Mouse (Mus musculus): ENCODE data around the gene Krt1. TPM values are rescaled to one million over a fixed set of nuclear protein-coding genes. Genes with fewer than 3 reads are reported as not detected.

Krt1 gene
- polyA plus RNA-seq (2011; ENCODE audit: insufficient read depth, insufficient read length, low replicate concordance, missing spikeins): not detected in 2 replicates

- 74% methylated on average over 6 of the region's 6 CpGs for WGBS
- no peak for TF ChIP-seq POLR2A (IDR thresholded peaks at IDR 0.05; ENCODE audit: borderline replicate concordance, control insufficient read depth, low read depth, low read length)
- no peak for TF ChIP-seq CTCF (IDR thresholded peaks at IDR 0.05; ENCODE audit: control insufficient read depth, insufficient read depth, low read length)
- no peak within 1 kb of the TSS for H3K4me3 ChIP-seq (replicated peaks; ENCODE audit: control insufficient read depth, low read depth, low read length)
- H3K27ac ChIP-seq (ENCODE audit: control insufficient read depth, insufficient read depth, low read depth, low read length, poor library complexity): no peak within 1 kb of the TSS
- H3K4me1 ChIP-seq (ENCODE audit: control insufficient read depth, insufficient read depth, low read length): no peaks in the 10 kb centered on the region
Measured at GRCm38 (mm10) chr15:101850694-101851093, at the start of gene Krt1. Gene Krt1, minus strand, starts transcription at chr15:101850794.

- TF ChIP-seq CTCF (IDR thresholded peaks at IDR 0.05; ENCODE audit: control insufficient read depth, insufficient read depth, low read length): no peak
- no peak for TF ChIP-seq POLR2A (IDR thresholded peaks at IDR 0.05; ENCODE audit: borderline replicate concordance, control insufficient read depth, low read depth, low read length)
- WGBS: 79% methylated on average over 4 of the region's 4 CpGs
- H3K4me1 ChIP-seq (ENCODE audit: control insufficient read depth, insufficient read depth, low read length): no peaks in the 10 kb centered on the region
- H3K4me3 ChIP-seq (replicated peaks; ENCODE audit: control insufficient read depth, low read depth, low read length): no peak overlapping the region
- H3K27ac ChIP-seq (ENCODE audit: control insufficient read depth, insufficient read depth, low read depth, low read length, poor library complexity): no peak overlapping the region
Measured at GRCm38 (mm10) chr15:101895216-101895615, 44.6 kb upstream of the Krt1 start.

- H3K4me1 ChIP-seq (ENCODE audit: control insufficient read depth, insufficient read depth, low read length): no peaks in the 10 kb centered on the region
- H3K4me3 ChIP-seq (replicated peaks; ENCODE audit: control insufficient read depth, low read depth, low read length): no peak within 1 kb of the TSS
- no peak for TF ChIP-seq CTCF (IDR thresholded peaks at IDR 0.05; ENCODE audit: control insufficient read depth, insufficient read depth, low read length)
- no peak for TF ChIP-seq POLR2A (IDR thresholded peaks at IDR 0.05; ENCODE audit: borderline replicate concordance, control insufficient read depth, low read depth, low read length)
- 64% methylated on average over 4 of the region's 4 CpGs for WGBS
- H3K27ac ChIP-seq (ENCODE audit: control insufficient read depth, insufficient read depth, low read depth, low read length, poor library complexity): no peak within 1 kb of the TSS
Measured at GRCm38 (mm10) chr15:101892820-101893219, 42.2 kb upstream of the Krt1 start, which contains the start of gene Krt76. Gene Krt76, minus strand, starts transcription at chr15:101892920.

GRCm38 (mm10) chr15:101879776-101880175, 29.2 kb upstream of the Krt1 start:
- TF ChIP-seq POLR2A (IDR thresholded peaks at IDR 0.05; ENCODE audit: borderline replicate concordance, control insufficient read depth, low read depth, low read length) (no peak), CTCF (IDR thresholded peaks at IDR 0.05; ENCODE audit: control insufficient read depth, insufficient read depth, low read length) (no peak)
- no peak overlapping the region for H3K27ac ChIP-seq (ENCODE audit: control insufficient read depth, insufficient read depth, low read depth, low read length, poor library complexity)
- H3K4me1 ChIP-seq (ENCODE audit: control insufficient read depth, insufficient read depth, low read length): no peaks in the 10 kb centered on the region
- 29% methylated on average over 11 of the region's 11 CpGs for WGBS
- no peak overlapping the region for H3K4me3 ChIP-seq (replicated peaks; ENCODE audit: control insufficient read depth, low read depth, low read length)

GRCm38 (mm10) chr15:101878041-101878440, 27.4 kb upstream of the Krt1 start:
- no peaks in the 10 kb centered on the region for H3K4me1 ChIP-seq (ENCODE audit: control insufficient read depth, insufficient read depth, low read length)
- H3K27ac ChIP-seq (ENCODE audit: control insufficient read depth, insufficient read depth, low read depth, low read length, poor library complexity): no peak overlapping the region
- TF ChIP-seq POLR2A (IDR thresholded peaks at IDR 0.05; ENCODE audit: borderline replicate concordance, control insufficient read depth, low read depth, low read length) (no peak), CTCF (IDR thresholded peaks at IDR 0.05; ENCODE audit: control insufficient read depth, insufficient read depth, low read length) (no peak)
- H3K4me3 ChIP-seq (replicated peaks; ENCODE audit: control insufficient read depth, low read depth, low read length): no peak overlapping the region
- 38% methylated on average over 2 of the region's 2 CpGs for WGBS

DNA sequence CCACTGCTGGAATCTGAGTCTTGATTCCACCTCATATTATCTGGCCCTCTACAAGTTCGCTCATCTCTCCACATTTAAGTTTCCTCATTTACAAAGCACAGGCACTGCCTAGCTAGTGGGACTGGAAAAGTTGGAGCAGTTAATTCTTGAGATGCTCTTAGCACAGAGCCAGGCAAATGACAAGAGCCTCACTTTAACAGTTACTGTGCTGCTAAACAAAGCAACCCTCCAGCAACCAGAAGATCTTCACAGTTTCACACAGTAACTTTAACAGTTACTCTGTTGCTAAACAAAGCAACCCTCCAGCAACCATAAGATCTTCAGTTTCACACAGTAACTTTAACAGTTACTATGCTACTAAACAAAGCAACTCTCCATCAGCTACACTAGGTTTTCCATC, 23.8 kb upstream of the Krt1 start:
- WGBS: 57% methylated on average over 1 of the region's 1 CpGs
- Histone ChIP-seq H3K4me3 (replicated peaks; ENCODE audit: control insufficient read depth, low read depth, low read length) (no peak overlapping the region), H3K4me1 (ENCODE audit: control insufficient read depth, insufficient read depth, low read length) (no peaks in the 10 kb centered on the region), H3K27ac (ENCODE audit: control insufficient read depth, insufficient read depth, low read depth, low read length, poor library complexity) (no peak overlapping the region)
- no peak for TF ChIP-seq CTCF (IDR thresholded peaks at IDR 0.05; ENCODE audit: control insufficient read depth, insufficient read depth, low read length)

DNA sequence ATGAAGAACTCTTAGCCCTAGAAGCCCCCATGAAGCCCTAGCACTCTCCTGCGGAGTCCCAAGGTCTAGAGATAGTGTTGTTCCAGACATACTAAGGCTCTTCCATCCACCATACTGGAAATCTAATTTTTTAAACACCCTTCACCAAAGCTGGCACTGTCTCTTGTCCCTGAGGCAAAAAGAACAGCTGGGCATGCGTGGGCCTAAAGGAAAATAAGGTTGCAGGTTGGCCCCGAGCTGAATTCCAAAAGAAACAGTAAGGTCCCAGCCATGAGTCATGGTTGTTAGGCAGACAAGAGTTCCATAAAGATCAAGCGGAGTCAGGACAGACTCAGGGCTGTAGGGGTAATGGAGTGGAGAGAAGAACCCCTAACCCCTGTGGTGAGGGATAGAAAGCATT, 22.6 kb upstream of the Krt1 start:
- no peak for TF ChIP-seq POLR2A (IDR thresholded peaks at IDR 0.05; ENCODE audit: borderline replicate concordance, control insufficient read depth, low read depth, low read length)
- TF ChIP-seq CTCF (IDR thresholded peaks at IDR 0.05; ENCODE audit: control insufficient read depth, insufficient read depth, low read length): no peak
- 74% methylated on average over 4 of the region's 4 CpGs for WGBS
- no peaks in the 10 kb centered on the region for H3K4me1 ChIP-seq (ENCODE audit: control insufficient read depth, insufficient read depth, low read length)
- H3K4me3 ChIP-seq (replicated peaks; ENCODE audit: control insufficient read depth, low read depth, low read length): no peak overlapping the region
- no peak overlapping the region for H3K27ac ChIP-seq (ENCODE audit: control insufficient read depth, insufficient read depth, low read depth, low read length, poor library complexity)

DNA sequence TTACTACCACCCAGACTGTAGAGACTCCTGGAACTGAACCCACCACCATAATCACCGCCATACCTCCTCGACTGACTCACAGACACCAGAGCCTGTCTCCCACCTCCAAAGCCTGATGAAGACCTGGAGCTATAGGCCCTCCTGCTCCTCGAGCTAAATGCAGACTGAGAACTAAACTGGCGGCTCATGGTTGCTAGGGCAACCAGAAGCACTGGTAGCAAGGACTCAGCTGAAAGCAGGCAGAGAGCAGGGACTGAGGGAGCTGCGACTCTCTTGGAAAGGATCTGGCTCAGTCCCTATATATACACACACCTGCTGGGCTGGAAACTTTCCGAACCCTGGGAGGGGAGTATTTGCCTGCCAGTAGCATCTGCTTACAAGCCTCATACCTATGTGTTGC, 18.8 kb upstream of the Krt1 start, which contains the start of gene Krt77:
Krt77 (minus strand) TSS at position 275 of the 400 bp plus-strand sequence.
- Histone ChIP-seq H3K4me1 (ENCODE audit: control insufficient read depth, insufficient read depth, low read length) (no peaks in the 10 kb centered on the region), H3K27ac (ENCODE audit: control insufficient read depth, insufficient read depth, low read depth, low read length, poor library complexity) (no peak within 1 kb of the TSS), H3K4me3 (replicated peaks; ENCODE audit: control insufficient read depth, low read depth, low read length) (no peak within 1 kb of the TSS)
- WGBS: 40% methylated on average over 6 of the region's 6 CpGs
- no peak for TF ChIP-seq POLR2A (IDR thresholded peaks at IDR 0.05; ENCODE audit: borderline replicate concordance, control insufficient read depth, low read depth, low read length)
- no peak for TF ChIP-seq CTCF (IDR thresholded peaks at IDR 0.05; ENCODE audit: control insufficient read depth, insufficient read depth, low read length)

DNA sequence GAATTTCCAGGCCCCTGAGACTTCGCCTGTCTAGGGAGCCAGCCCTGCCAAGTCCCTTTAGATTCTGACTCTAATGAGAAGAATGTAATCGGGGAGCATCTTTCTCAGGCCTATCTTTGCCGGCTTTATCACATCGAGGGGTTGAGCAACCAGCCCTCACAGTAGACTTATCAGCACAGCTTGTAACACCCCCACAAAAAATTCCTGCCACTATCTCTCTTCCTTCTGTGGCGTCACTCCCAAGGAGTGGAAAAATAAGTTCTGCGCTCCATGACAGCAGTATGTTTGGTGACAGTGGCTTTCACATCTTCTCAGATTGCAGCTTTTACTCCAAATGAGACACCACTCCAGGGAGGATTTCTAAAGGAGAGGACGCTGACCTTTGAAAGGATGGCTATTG, 16.2 kb upstream of the Krt1 start:
- Histone ChIP-seq H3K27ac (ENCODE audit: control insufficient read depth, insufficient read depth, low read depth, low read length, poor library complexity) (no peak overlapping the region), H3K4me1 (ENCODE audit: control insufficient read depth, insufficient read depth, low read length) (no peaks in the 10 kb centered on the region), H3K4me3 (replicated peaks; ENCODE audit: control insufficient read depth, low read depth, low read length) (no peak overlapping the region)
- WGBS: 75% methylated on average over 7 of the region's 7 CpGs
- TF ChIP-seq POLR2A (IDR thresholded peaks at IDR 0.05; ENCODE audit: borderline replicate concordance, control insufficient read depth, low read depth, low read length) (no peak), CTCF (IDR thresholded peaks at IDR 0.05; ENCODE audit: control insufficient read depth, insufficient read depth, low read length) (no peak)
